ENCODE assay signal across 11 mouse cellular contexts in genomic region chr4:126732531-126733380, GRCm38 (mm10). TPM values are rescaled to one million over a fixed set of nuclear protein-coding genes. Genes with fewer than 3 reads are reported as not detected.
DNase-seq lines count a peak whose midpoint lies in the region; ATAC-seq and TF ChIP-seq lines count a peak whose summit lies in the region.
"Had no signal": no experiment of that assay in that cellular context is flagged by ENCODE, and none has a peak within 500 bp of the region (broad histone marks: within the 10 kb centered on the region; RNA-seq: fewer than 3 reads in every experiment).

No protein-coding gene starts in this region.

- 4% methylated on average over 26 of the region's 26 CpGs for WGBS in kidney, embryonic 16.5 days
- WGBS in kidney, embryonic 14.5 days, result 5% methylated on average over 26 of the region's 26 CpGs
- 4% methylated on average over 26 of the region's 26 CpGs for WGBS in intestine, embryonic 15.5 days

- no peaks in the 10 kb centered on the region for H3K9me3 ChIP-seq in kidney, embryonic 16.5 days (ENCODE audit: low read length)
- no peaks in the 10 kb centered on the region for H3K9me3 ChIP-seq in kidney, embryonic 14.5 days (ENCODE audit: control insufficient read depth, low read length)
- H3K9me3 ChIP-seq in intestine, embryonic 15.5 days, result no peaks in the 10 kb centered on the region

- H3K9ac ChIP-seq in kidney, embryonic 16.5 days (replicated peaks; ENCODE audit: low read length), result no peak overlapping the region
- H3K9ac ChIP-seq in kidney, embryonic 14.5 days (ENCODE audit: low read depth, low read length), result no peak overlapping the region
- no peak overlapping the region for H3K9ac ChIP-seq in intestine, embryonic 15.5 days

- peaks cover 83% of the 10 kb centered on the region for H3K27me3 ChIP-seq in kidney, embryonic 16.5 days (ENCODE audit: insufficient read depth, low read length)
- H3K27me3 ChIP-seq in kidney, embryonic 14.5 days (ENCODE audit: control insufficient read depth, insufficient read depth, low read length), result peaks cover 87% of the 10 kb centered on the region
- H3K27me3 ChIP-seq in intestine, embryonic 15.5 days (replicated peaks), result peaks cover 82% of the 10 kb centered on the region

- TF ChIP-seq CTCF in layer of hippocampus, adult 2 months (conservative IDR thresholded peaks at IDR 0.05), result no peak

- H3K4me3 ChIP-seq in kidney, embryonic 16.5 days (ENCODE audit: low read length), result peak overlapping the region; percentile 20; the same call in 1 of the 2 replicates
- H3K4me3 ChIP-seq in kidney, embryonic 14.5 days (ENCODE audit: low read length), result no peak overlapping the region
- no peak overlapping the region for H3K4me3 ChIP-seq in intestine, embryonic 15.5 days (replicated peaks)
- H3K4me3 ChIP-seq in layer of hippocampus, adult 2 months, result no peak overlapping the region

- no peaks in the 10 kb centered on the region for H3K36me3 ChIP-seq in kidney, embryonic 16.5 days (ENCODE audit: insufficient read depth, low read length)
- no peaks in the 10 kb centered on the region for H3K36me3 ChIP-seq in kidney, embryonic 14.5 days (ENCODE audit: control insufficient read depth, insufficient read depth, low read length)
- H3K36me3 ChIP-seq in intestine, embryonic 15.5 days, result no peaks in the 10 kb centered on the region

- H3K4me1 ChIP-seq in kidney, embryonic 16.5 days (ENCODE audit: insufficient read depth, low read length), result peaks cover 14% of the 10 kb centered on the region
- no peaks in the 10 kb centered on the region; the same call in 1 of the 2 replicates for H3K4me1 ChIP-seq in kidney, embryonic 14.5 days (ENCODE audit: control insufficient read depth, insufficient read depth, low read length)
- peaks cover 21% of the 10 kb centered on the region for H3K4me1 ChIP-seq in intestine, embryonic 15.5 days (replicated peaks)

- DNase-seq in embryo, embryonic 10.5 days (ENCODE audit: low spot score), result peak; percentile 31
- DNase-seq in embryo, embryonic 10 days (ENCODE audit: low spot score), result no peak
- DNase-seq in neural tube, embryonic 10.5 days (ENCODE audit: extremely low spot score, low spot score), result peak; percentile 50
- DNase-seq in layer of hippocampus, adult 2 months (ENCODE audit: low spot score in 2 of 2), result no peak
- DNase-seq in spleen, postnatal 10 days (ENCODE audit: low spot score in 2 of 2), result no peak

- H3K4me2 ChIP-seq in kidney, embryonic 16.5 days (replicated peaks; ENCODE audit: low read depth, low read length), result no peak overlapping the region
- no peak overlapping the region; the same call in 1 of the 2 replicates for H3K4me2 ChIP-seq in kidney, embryonic 14.5 days (replicated peaks; ENCODE audit: low read depth, low read length)
- peak overlapping the region; percentile 7 for H3K4me2 ChIP-seq in intestine, embryonic 15.5 days (replicated peaks)

- no peak overlapping the region for H3K27ac ChIP-seq in kidney, embryonic 16.5 days (ENCODE audit: low read length)
- H3K27ac ChIP-seq in kidney, embryonic 14.5 days (ENCODE audit: low read depth, low read length), result no peak overlapping the region
- H3K27ac ChIP-seq in intestine, embryonic 15.5 days, result no peak overlapping the region
- H3K27ac ChIP-seq in layer of hippocampus, adult 2 months, result no peak overlapping the region

- no peak for ATAC-seq in kidney, embryonic 16.5 days (ENCODE audit: low FRiP score, low TSS enrichment)
- ATAC-seq in kidney, embryonic 14.5 days (ENCODE audit: low FRiP score, low TSS enrichment), result no peak
- ATAC-seq in intestine, embryonic 15.5 days, result no peak

RNA-seq across cellular contexts. Expression of gene Tfap2e, which starts 3.3 kb away (rescaled TPM):
- not detected in 2 replicates for polyA plus RNA-seq in kidney, embryonic 16.5 days (2015; fragmentation: Nextera tagmentation; extraction: Ambion mirVana)
- polyA plus RNA-seq in kidney, embryonic 14.5 days (2014; fragmentation: Nextera tagmentation; extraction: Ambion mirVana), result not detected in 2 replicates
- not detected in 2 replicates for polyA plus RNA-seq in intestine, embryonic 15.5 days (2015; fragmentation: Nextera tagmentation; extraction: Ambion mirVana)
- total RNA-seq in layer of hippocampus, adult 2 months (2021), result under 1 TPM in 1 of 2 experiments, not detected in 1; 0.18 TPM
- total RNA-seq: granulocyte monocyte progenitor cell, adult 5-6 weeks; megakaryocyte, adult 5-6 weeks had no signal
- polyA plus RNA-seq: embryonic facial prominence, embryonic 11.5 days had no signal

RNA-seq across cellular contexts. Expression of gene Ncdn, which starts 20.5 kb away (rescaled TPM):
- polyA plus RNA-seq in kidney, embryonic 16.5 days (2015; fragmentation: Nextera tagmentation; extraction: Ambion mirVana), result 28.8 and 33.0 TPM in 2 replicates
- 15.0 and 24.7 TPM in 2 replicates for polyA plus RNA-seq in kidney, embryonic 14.5 days (2014; fragmentation: Nextera tagmentation; extraction: Ambion mirVana)
- polyA plus RNA-seq in intestine, embryonic 15.5 days (2015; fragmentation: Nextera tagmentation; extraction: Ambion mirVana), result 27.3 TPM in 2 replicates
- total RNA-seq in layer of hippocampus, adult 2 months (2021), result 1,000 to 10,000 TPM; 1,998 to 2,007 TPM

RNA-seq across cellular contexts. Expression of gene AU040320, which starts 20.6 kb away (rescaled TPM):
- polyA plus RNA-seq in kidney, embryonic 16.5 days (2015; fragmentation: Nextera tagmentation; extraction: Ambion mirVana), result 25.4 and 25.6 TPM in 2 replicates
- polyA plus RNA-seq in kidney, embryonic 14.5 days (2014; fragmentation: Nextera tagmentation; extraction: Ambion mirVana), result 19.3 and 23.4 TPM in 2 replicates
- polyA plus RNA-seq in intestine, embryonic 15.5 days (2015; fragmentation: Nextera tagmentation; extraction: Ambion mirVana), result 29.3 and 30.4 TPM in 2 replicates
- 10 to 100 TPM; 68.7 to 72.4 TPM for total RNA-seq in layer of hippocampus, adult 2 months (2021)

RNA-seq across cellular contexts. Expression of gene Psmb2, which starts 55.3 kb away (rescaled TPM):
- polyA plus RNA-seq in kidney, embryonic 16.5 days (2015; fragmentation: Nextera tagmentation; extraction: Ambion mirVana), result 457 and 483 TPM in 2 replicates
- 510 and 601 TPM in 2 replicates for polyA plus RNA-seq in kidney, embryonic 14.5 days (2014; fragmentation: Nextera tagmentation; extraction: Ambion mirVana)
- 500 and 522 TPM in 2 replicates for polyA plus RNA-seq in intestine, embryonic 15.5 days (2015; fragmentation: Nextera tagmentation; extraction: Ambion mirVana)
- total RNA-seq in layer of hippocampus, adult 2 months (2021), result 100 to 1,000 TPM; 111 to 115 TPM

Comparison
In these comparisons a context has a peak if more than half of its experiments do, and no peak if none do; other contexts are left out.
1. DNase-seq: peak in embryo, embryonic 10.5 days (single experiment) and neural tube, embryonic 10.5 days (single experiment); none in embryo, embryonic 10 days (single experiment), layer of hippocampus, adult 2 months (0 of 2) and spleen, postnatal 10 days (0 of 2).